Mouse (Mus musculus): Measurements from ENCODE around the gene Srgap1. TPM values are rescaled to one million over a fixed set of nuclear protein-coding genes. Genes with fewer than 3 reads are reported as not detected.
A peak's percentile ranks its signal among the peaks of the same experiment; 100 is the strongest.

Srgap1 gene
- polyA plus RNA-seq, 1 experiment from 2014 or later = 3.7 TPM

GRCm38 (mm10) chr10:121918579-121918978, 128.5 kb downstream of the Srgap1 start:
- Histone ChIP-seq H3K4me3 (ENCODE audit: low read length) (no peak overlapping the region), H3K4me1 (ENCODE audit: control insufficient read depth, insufficient read depth, low read length) (peaks cover 11% of the 10 kb centered on the region), H3K4me2 (ENCODE audit: low read depth, low read length) (no peak overlapping the region), H3K27ac (ENCODE audit: low read length) (no peak overlapping the region), H3K9ac (ENCODE audit: low read depth, low read length) (no peak overlapping the region), H3K36me3 (ENCODE audit: control insufficient read depth, insufficient read depth, low read length) (no peaks in the 10 kb centered on the region), H3K9me3 (ENCODE audit: control insufficient read depth, low read length) (no peaks in the 10 kb centered on the region), H3K27me3 (replicated peaks; ENCODE audit: control insufficient read depth, insufficient read depth, low read length) (no peaks in the 10 kb centered on the region)
- 65% methylated on average over 3 of the region's 3 CpGs for WGBS
- ATAC-seq = no peak

DNA sequence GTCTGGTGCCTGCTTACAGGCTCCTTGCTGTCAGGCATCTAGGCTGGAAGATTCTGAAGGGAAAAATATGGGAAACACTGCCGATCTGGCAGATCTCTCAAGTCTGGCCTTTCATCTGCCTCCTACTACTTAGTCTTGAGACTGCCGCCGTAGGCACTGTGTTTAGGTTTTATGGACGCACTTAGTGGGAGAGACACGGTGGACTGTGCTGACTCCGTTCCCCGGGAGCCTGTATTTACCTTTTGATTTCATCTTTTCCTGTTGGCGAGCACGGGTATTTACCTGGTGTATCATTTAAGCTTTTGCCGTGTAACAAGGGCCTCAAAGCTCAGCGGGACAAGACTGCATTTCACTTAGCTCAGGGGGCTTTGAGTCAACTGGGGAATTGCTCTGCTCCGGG, 131.6 kb downstream of the Srgap1 start:
- Histone ChIP-seq H3K9ac (ENCODE audit: low read depth, low read length) (no peak overlapping the region), H3K9me3 (ENCODE audit: control insufficient read depth, low read length) (no peaks in the 10 kb centered on the region), H3K4me1 (ENCODE audit: control insufficient read depth, insufficient read depth, low read length) (peaks cover 11% of the 10 kb centered on the region), H3K4me3 (ENCODE audit: low read length) (no peak overlapping the region), H3K27me3 (replicated peaks; ENCODE audit: control insufficient read depth, insufficient read depth, low read length) (no peaks in the 10 kb centered on the region), H3K27ac (ENCODE audit: low read length) (no peak overlapping the region), H3K4me2 (ENCODE audit: low read depth, low read length) (0 out of 2 replicates have a peak overlapping the region, but pooled peaks have one; percentile 1), H3K36me3 (ENCODE audit: control insufficient read depth, insufficient read depth, low read length) (no peaks in the 10 kb centered on the region)
- ATAC-seq = peak; percentile 38
- WGBS = 37% methylated on average over 12 of the region's 12 CpGs

- Histone ChIP-seq H3K27ac (ENCODE audit: low read length) (no peak overlapping the region), H3K4me2 (ENCODE audit: low read depth, low read length) (no peak overlapping the region), H3K36me3 (ENCODE audit: control insufficient read depth, insufficient read depth, low read length) (no peaks in the 10 kb centered on the region), H3K9me3 (ENCODE audit: control insufficient read depth, low read length) (no peaks in the 10 kb centered on the region), H3K27me3 (replicated peaks; ENCODE audit: control insufficient read depth, insufficient read depth, low read length) (no peaks in the 10 kb centered on the region), H3K4me1 (ENCODE audit: control insufficient read depth, insufficient read depth, low read length) (no peaks in the 10 kb centered on the region), H3K9ac (ENCODE audit: low read depth, low read length) (no peak overlapping the region), H3K4me3 (ENCODE audit: low read length) (no peak overlapping the region)
- WGBS = 19% methylated on average over 1 of the region's 1 CpGs
- ATAC-seq = peak; percentile 63
Measured at GRCm38 (mm10) chr10:121904137-121904536, 143.0 kb downstream of the Srgap1 start.

DNA sequence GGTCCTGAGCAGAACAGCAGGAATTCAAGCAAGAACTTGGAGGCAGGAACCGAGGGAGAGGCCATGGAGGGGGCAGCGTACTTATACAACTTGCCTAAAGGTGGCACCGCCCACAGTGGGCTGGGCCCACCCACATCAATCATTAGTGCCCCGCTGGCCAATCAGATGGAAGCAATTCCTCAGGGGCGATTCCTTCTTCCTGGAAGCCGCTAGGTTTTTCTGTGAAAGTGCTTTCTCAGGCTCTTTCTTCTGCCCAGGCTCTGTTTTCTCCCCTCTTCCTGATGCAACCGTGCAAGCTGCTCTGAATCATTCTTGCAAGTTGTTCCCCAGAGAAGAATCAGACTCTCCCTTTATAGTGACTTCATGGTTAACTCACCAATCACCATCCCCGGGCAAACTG, 144.5 kb downstream of the Srgap1 start:
- no peak overlapping the region for H3K4me3 ChIP-seq (ENCODE audit: low read length)
- no peaks in the 10 kb centered on the region for H3K36me3 ChIP-seq (ENCODE audit: control insufficient read depth, insufficient read depth, low read length)
- H3K4me2 ChIP-seq (ENCODE audit: low read depth, low read length) = no peak overlapping the region
- H3K9ac ChIP-seq (ENCODE audit: low read depth, low read length) = no peak overlapping the region
- H3K4me1 ChIP-seq (ENCODE audit: control insufficient read depth, insufficient read depth, low read length) = no peaks in the 10 kb centered on the region
- 85% methylated on average over 8 of the region's 8 CpGs for WGBS
- H3K27ac ChIP-seq (ENCODE audit: low read length) = no peak overlapping the region
- H3K27me3 ChIP-seq (replicated peaks; ENCODE audit: control insufficient read depth, insufficient read depth, low read length) = no peaks in the 10 kb centered on the region
- no peak for ATAC-seq
- H3K9me3 ChIP-seq (ENCODE audit: control insufficient read depth, low read length) = no peaks in the 10 kb centered on the region

- Histone ChIP-seq H3K4me2 (ENCODE audit: low read depth, low read length) (no peak overlapping the region), H3K9ac (ENCODE audit: low read depth, low read length) (no peak overlapping the region), H3K4me1 (ENCODE audit: control insufficient read depth, insufficient read depth, low read length) (no peaks in the 10 kb centered on the region), H3K36me3 (ENCODE audit: control insufficient read depth, insufficient read depth, low read length) (no peaks in the 10 kb centered on the region), H3K27ac (ENCODE audit: low read length) (no peak overlapping the region), H3K4me3 (ENCODE audit: low read length) (no peak overlapping the region), H3K27me3 (replicated peaks; ENCODE audit: control insufficient read depth, insufficient read depth, low read length) (no peaks in the 10 kb centered on the region), H3K9me3 (ENCODE audit: control insufficient read depth, low read length) (no peaks in the 10 kb centered on the region)
- 67% methylated on average over 6 of the region's 6 CpGs for WGBS
- ATAC-seq = no peak
Measured at GRCm38 (mm10) chr10:121900772-121901171, 146.3 kb downstream of the Srgap1 start.

DNA sequence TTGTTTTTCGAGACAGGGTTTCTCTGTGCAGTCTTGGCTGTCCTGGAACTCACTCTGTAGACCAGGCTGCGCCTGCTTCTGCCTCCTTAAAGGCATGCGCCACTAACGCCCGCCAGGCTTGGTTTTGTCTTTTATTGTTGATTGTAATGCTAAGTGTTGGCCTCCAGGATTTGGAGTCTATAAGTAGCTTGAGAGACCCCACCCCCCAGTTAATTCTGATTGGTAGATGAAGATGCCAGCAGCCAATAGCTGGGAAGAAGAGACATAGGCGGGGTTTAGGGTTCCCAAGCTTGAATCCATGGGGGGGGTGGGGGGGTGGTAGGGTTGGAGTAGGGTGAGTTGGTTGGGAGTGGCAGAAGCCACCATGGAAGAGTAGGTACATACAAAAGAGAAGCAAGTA, 147.4 kb downstream of the Srgap1 start:
- no peak overlapping the region for H3K9ac ChIP-seq (ENCODE audit: low read depth, low read length)
- H3K27me3 ChIP-seq (replicated peaks; ENCODE audit: control insufficient read depth, insufficient read depth, low read length) = no peaks in the 10 kb centered on the region
- no peaks in the 10 kb centered on the region for H3K9me3 ChIP-seq (ENCODE audit: control insufficient read depth, low read length)
- H3K4me2 ChIP-seq (ENCODE audit: low read depth, low read length) = no peak overlapping the region
- H3K4me3 ChIP-seq (ENCODE audit: low read length) = no peak overlapping the region
- no peak overlapping the region for H3K27ac ChIP-seq (ENCODE audit: low read length)
- no peaks in the 10 kb centered on the region for H3K36me3 ChIP-seq (ENCODE audit: control insufficient read depth, insufficient read depth, low read length)
- no peaks in the 10 kb centered on the region for H3K4me1 ChIP-seq (ENCODE audit: control insufficient read depth, insufficient read depth, low read length)
- 90% methylated on average over 6 of the region's 6 CpGs for WGBS
- no peak for ATAC-seq

GRCm38 (mm10) chr10:121897835-121898370, 149.2 kb downstream of the Srgap1 start:
- Histone ChIP-seq H3K9ac (ENCODE audit: low read depth, low read length) (no peak overlapping the region), H3K36me3 (ENCODE audit: control insufficient read depth, insufficient read depth, low read length) (no peaks in the 10 kb centered on the region), H3K27me3 (replicated peaks; ENCODE audit: control insufficient read depth, insufficient read depth, low read length) (no peaks in the 10 kb centered on the region), H3K4me1 (ENCODE audit: control insufficient read depth, insufficient read depth, low read length) (no peaks in the 10 kb centered on the region), H3K4me2 (ENCODE audit: low read depth, low read length) (no peak overlapping the region), H3K9me3 (ENCODE audit: control insufficient read depth, low read length) (no peaks in the 10 kb centered on the region), H3K27ac (ENCODE audit: low read length) (no peak overlapping the region), H3K4me3 (ENCODE audit: low read length) (no peak overlapping the region)
- ATAC-seq = no peak
- WGBS = 96% methylated on average over 2 of the region's 2 CpGs

- H3K9me3 ChIP-seq (ENCODE audit: control insufficient read depth, low read length) = no peaks in the 10 kb centered on the region
- 64% methylated on average over 13 of the region's 13 CpGs for WGBS
- peaks cover 4% of the 10 kb centered on the region; the same call in 1 of the 2 replicates for H3K4me1 ChIP-seq (ENCODE audit: control insufficient read depth, insufficient read depth, low read length)
- H3K9ac ChIP-seq (ENCODE audit: low read depth, low read length) = no peak overlapping the region
- no peak overlapping the region for H3K27ac ChIP-seq (ENCODE audit: low read length)
- no peak for ATAC-seq
- H3K36me3 ChIP-seq (ENCODE audit: control insufficient read depth, insufficient read depth, low read length) = no peaks in the 10 kb centered on the region
- no peak overlapping the region for H3K4me3 ChIP-seq (ENCODE audit: low read length)
- no peaks in the 10 kb centered on the region for H3K27me3 ChIP-seq (replicated peaks; ENCODE audit: control insufficient read depth, insufficient read depth, low read length)
- no peak overlapping the region for H3K4me2 ChIP-seq (ENCODE audit: low read depth, low read length)
Measured at GRCm38 (mm10) chr10:121891390-121892067, 155.6 kb downstream of the Srgap1 start.

DNA sequence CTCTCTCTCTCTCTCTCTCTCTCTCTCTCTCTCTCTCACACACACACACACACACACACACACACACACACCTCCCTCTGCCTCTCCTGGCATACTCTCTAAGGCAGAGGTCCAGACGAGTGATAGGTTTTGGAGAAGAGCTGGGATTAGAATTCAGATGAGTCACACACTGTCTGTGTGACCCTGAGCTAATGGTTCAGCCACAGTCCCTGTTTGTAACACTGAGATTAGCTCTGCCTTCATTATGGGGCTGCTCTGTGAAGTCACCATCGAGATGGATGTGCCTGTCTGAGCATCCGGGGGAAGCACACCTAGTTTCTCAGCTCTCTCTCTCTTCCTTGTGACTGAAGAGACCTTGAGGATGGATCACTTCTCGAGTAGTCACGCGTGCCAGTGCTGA, 157.1 kb downstream of the Srgap1 start:
- Histone ChIP-seq H3K9me3 (ENCODE audit: control insufficient read depth, low read length) (no peaks in the 10 kb centered on the region), H3K27ac (ENCODE audit: low read length) (no peak overlapping the region), H3K27me3 (replicated peaks; ENCODE audit: control insufficient read depth, insufficient read depth, low read length) (no peaks in the 10 kb centered on the region), H3K36me3 (ENCODE audit: control insufficient read depth, insufficient read depth, low read length) (no peaks in the 10 kb centered on the region), H3K4me2 (ENCODE audit: low read depth, low read length) (no peak overlapping the region), H3K4me1 (ENCODE audit: control insufficient read depth, insufficient read depth, low read length) (peaks cover 4% of the 10 kb centered on the region; the same call in 1 of the 2 replicates), H3K4me3 (ENCODE audit: low read length) (no peak overlapping the region), H3K9ac (ENCODE audit: low read depth, low read length) (no peak overlapping the region)
- 68% methylated on average over 6 of the region's 6 CpGs for WGBS
- no peak for ATAC-seq

DNA sequence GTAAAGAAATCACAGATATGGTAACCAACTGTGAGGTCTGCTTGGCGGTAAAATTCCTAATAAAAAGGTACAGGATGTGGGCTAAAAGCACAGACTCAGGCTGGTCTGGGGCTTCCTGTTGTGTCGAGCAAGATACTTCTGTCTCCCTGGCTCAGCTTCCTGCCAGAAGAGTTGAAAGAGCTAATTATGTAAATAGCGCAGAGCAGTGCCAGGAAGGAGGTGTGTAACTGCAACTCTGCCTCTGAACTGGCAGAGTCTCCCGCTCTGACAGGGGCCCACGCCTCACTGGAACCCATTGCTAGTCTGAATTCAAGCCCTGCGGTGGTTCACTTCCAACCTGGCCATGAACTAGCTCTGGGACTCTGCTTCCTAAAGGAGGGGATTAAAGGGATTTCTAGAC, 160.3 kb downstream of the Srgap1 start:
- H3K27ac ChIP-seq (ENCODE audit: low read length) = no peak overlapping the region
- WGBS = 50% methylated on average over 6 of the region's 6 CpGs
- ATAC-seq = no peak

More for the DNA sequence above, 160.3 kb downstream of the Srgap1 start:
- Histone ChIP-seq H3K27me3 (replicated peaks; ENCODE audit: control insufficient read depth, insufficient read depth, low read length) (no peaks in the 10 kb centered on the region), H3K4me2 (ENCODE audit: low read depth, low read length) (no peak overlapping the region), H3K4me3 (ENCODE audit: low read length) (no peak overlapping the region), H3K4me1 (ENCODE audit: control insufficient read depth, insufficient read depth, low read length) (peaks cover 4% of the 10 kb centered on the region; the same call in 1 of the 2 replicates), H3K9me3 (ENCODE audit: control insufficient read depth, low read length) (no peaks in the 10 kb centered on the region), H3K9ac (ENCODE audit: low read depth, low read length) (no peak overlapping the region), H3K36me3 (ENCODE audit: control insufficient read depth, insufficient read depth, low read length) (no peaks in the 10 kb centered on the region)

All from intestine, embryonic 16.5 days (tissue).